Comparison of ENCODE assay signal across 12 mouse cellular contexts in genomic region chr3:82057201-82057600, GRCm38 (mm10). TPM values are rescaled to one million over a fixed set of nuclear protein-coding genes. Genes with fewer than 3 reads are reported as not detected.
A peak's percentile ranks its signal among the peaks of the same experiment; 100 is the strongest.
DNase-seq lines count a peak whose midpoint lies in the region; ATAC-seq and TF ChIP-seq lines count a peak whose summit lies in the region.
"Had no signal": no experiment of that assay in that cellular context is flagged by ENCODE, and none has a peak within 500 bp of the region (broad histone marks: within the 10 kb centered on the region; RNA-seq: fewer than 3 reads in every experiment).

No protein-coding gene starts in this region.

- H3K27ac ChIP-seq in intestine, embryonic 14.5 days (ENCODE audit: low read depth): peak overlapping the region; percentile 77
- no peak overlapping the region for H3K27ac ChIP-seq in intestine, postnatal 0 days (ENCODE audit: low read depth, low read length)
- H3K27ac ChIP-seq: embryonic facial prominence, embryonic 15.5 days; forebrain, embryonic 13.5 days; liver, embryonic 14.5 days had no signal

- H3K4me1 ChIP-seq in intestine, embryonic 14.5 days (replicated peaks; ENCODE audit: control insufficient read depth, insufficient read depth, low read length): peaks cover 36% of the 10 kb centered on the region
- no peaks in the 10 kb centered on the region for H3K4me1 ChIP-seq in intestine, postnatal 0 days (replicated peaks; ENCODE audit: control insufficient read depth, insufficient read depth, low read length)
- H3K4me1 ChIP-seq: embryonic facial prominence, embryonic 15.5 days; forebrain, embryonic 13.5 days had no signal

- H3K9ac ChIP-seq in intestine, embryonic 14.5 days (ENCODE audit: low read length): no peak overlapping the region
- H3K9ac ChIP-seq in intestine, postnatal 0 days (ENCODE audit: low read depth, low read length): no peak overlapping the region
- H3K9ac ChIP-seq: embryonic facial prominence, embryonic 15.5 days; forebrain, embryonic 13.5 days; liver, embryonic 14.5 days had no signal

- TF ChIP-seq CTCF in intestine, postnatal 0 days (IDR thresholded peaks at IDR 0.05; ENCODE audit: low read depth): no peak

- peak; percentile 88 for ATAC-seq in intestine, embryonic 14.5 days (replicated peaks; ENCODE audit: low FRiP score, low TSS enrichment, low read depth)
- no peak for ATAC-seq in intestine, postnatal 0 days
- ATAC-seq: forebrain, embryonic 13.5 days had no signal

- H3K4me2 ChIP-seq in intestine, embryonic 14.5 days (ENCODE audit: low read length): no peak overlapping the region
- H3K4me2 ChIP-seq in intestine, postnatal 0 days (replicated peaks; ENCODE audit: low read depth): no peak overlapping the region
- H3K4me2 ChIP-seq: embryonic facial prominence, embryonic 15.5 days; forebrain, embryonic 13.5 days had no signal

- H3K36me3 ChIP-seq in intestine, embryonic 14.5 days (ENCODE audit: control insufficient read depth, insufficient read depth, low read length): peaks cover 17% of the 10 kb centered on the region
- no peaks in the 10 kb centered on the region for H3K36me3 ChIP-seq in intestine, postnatal 0 days (ENCODE audit: control insufficient read depth, insufficient read depth)
- H3K36me3 ChIP-seq: embryonic facial prominence, embryonic 15.5 days had no signal

- 18% methylated on average over 5 of the region's 5 CpGs for WGBS in intestine, embryonic 14.5 days
- 34% methylated on average over 5 of the region's 5 CpGs for WGBS in intestine, postnatal 0 days

- no peak for DNase-seq in intestine, embryonic 14.5 days (ENCODE audit: low spot score)
- peak; percentile 14 for DNase-seq in brain, adult 2 months (ENCODE audit: low read depth, low spot score)
- peak; percentile 23 for DNase-seq in heart, postnatal 4 days
- DNase-seq in lung, postnatal 25 days (ENCODE audit: low spot score): peak; percentile 57
- DNase-seq in urinary bladder, postnatal 10 days (ENCODE audit: low spot score): no peak
- no peak for DNase-seq in urinary bladder, postnatal 25 days (ENCODE audit: low spot score)
- DNase-seq: adrenal gland, postnatal 36 days; layer of hippocampus, adult 9-11 months had no signal

- no peak overlapping the region for H3K4me3 ChIP-seq in intestine, embryonic 14.5 days (ENCODE audit: low read depth, low read length)
- no peak overlapping the region for H3K4me3 ChIP-seq in intestine, postnatal 0 days (ENCODE audit: low read depth, low read length)
- H3K4me3 ChIP-seq: embryonic facial prominence, embryonic 15.5 days; forebrain, embryonic 13.5 days had no signal

- H3K9me3 ChIP-seq in intestine, embryonic 14.5 days (ENCODE audit: control insufficient read depth, low read length): no peaks in the 10 kb centered on the region
- no peaks in the 10 kb centered on the region for H3K9me3 ChIP-seq in intestine, postnatal 0 days (ENCODE audit: control insufficient read depth)
- H3K9me3 ChIP-seq: embryonic facial prominence, embryonic 15.5 days; forebrain, embryonic 13.5 days had no signal

- no peaks in the 10 kb centered on the region for H3K27me3 ChIP-seq in intestine, embryonic 14.5 days (replicated peaks; ENCODE audit: control insufficient read depth, insufficient read depth, low read length)
- no peaks in the 10 kb centered on the region for H3K27me3 ChIP-seq in intestine, postnatal 0 days (replicated peaks; ENCODE audit: control insufficient read depth, insufficient read depth, low read length)
- H3K27me3 ChIP-seq: embryonic facial prominence, embryonic 15.5 days; forebrain, embryonic 13.5 days had no signal

RNA-seq across cellular contexts. Expression of gene Gucy1b1, which starts 17.3 kb away (rescaled TPM):
- polyA plus RNA-seq in intestine, embryonic 14.5 days (2014; fragmentation: Nextera tagmentation; extraction: Ambion mirVana): 76.3 and 92.8 TPM in 2 replicates
- polyA plus RNA-seq in intestine, postnatal 0 days (2015; fragmentation: Nextera tagmentation; extraction: Ambion mirVana): 23.3 and 24.8 TPM in 2 replicates
- total RNA-seq in heart, postnatal 4 days (2021): 10 to 100 TPM; 24.1 to 24.7 TPM

Comparison
In these comparisons a context has a peak if more than half of its experiments do, and no peak if none do; other contexts are left out.
1. DNase-seq: peak in brain, adult 2 months (single experiment), heart, postnatal 4 days (single experiment) and lung, postnatal 25 days (single experiment); none in intestine, embryonic 14.5 days (single experiment), urinary bladder, postnatal 10 days (single experiment) and urinary bladder, postnatal 25 days (single experiment).